Mouse (Mus musculus): ENCODE measurements around the gene Chst15. TPM values are rescaled to one million over a fixed set of nuclear protein-coding genes. Genes with fewer than 3 reads are reported as not detected.

Gene Chst15
- polyA plus RNA-seq, 1 experiment from 2014 or later, result 9.5 TPM

GRCm38 (mm10) chr7:132349075-132349572 lies 32.1 kb upstream of the Chst15 start:
- Histone ChIP-seq H3K27ac (no peak overlapping the region), H3K4me3 (no peak overlapping the region), H3K4me1 (peaks cover 4% of the 10 kb centered on the region; the same call in 1 of the 2 replicates), H3K36me3 (no peaks in the 10 kb centered on the region), H3K9me3 (replicated peaks) (no peaks in the 10 kb centered on the region), H3K9ac (no peak overlapping the region), H3K27me3 (replicated peaks) (no peaks in the 10 kb centered on the region), H3K4me2 (no peak overlapping the region)
- WGBS (ENCODE audit: insufficient replicate concordance), result 60% methylated on average over 6 of the region's 6 CpGs
- ATAC-seq, result no peak

GRCm38 (mm10) chr7:132347273-132348045 lies 30.4 kb upstream of the Chst15 start:
- Histone ChIP-seq H3K4me2 (no peak overlapping the region), H3K9me3 (replicated peaks) (no peaks in the 10 kb centered on the region), H3K27ac (no peak overlapping the region), H3K36me3 (no peaks in the 10 kb centered on the region), H3K27me3 (replicated peaks) (no peaks in the 10 kb centered on the region), H3K9ac (no peak overlapping the region), H3K4me1 (peaks cover 10% of the 10 kb centered on the region; the same call in 1 of the 2 replicates), H3K4me3 (no peak overlapping the region)
- ATAC-seq, result no peak
- WGBS (ENCODE audit: insufficient replicate concordance), result 40% methylated on average over 9 of the region's 9 CpGs

DNA sequence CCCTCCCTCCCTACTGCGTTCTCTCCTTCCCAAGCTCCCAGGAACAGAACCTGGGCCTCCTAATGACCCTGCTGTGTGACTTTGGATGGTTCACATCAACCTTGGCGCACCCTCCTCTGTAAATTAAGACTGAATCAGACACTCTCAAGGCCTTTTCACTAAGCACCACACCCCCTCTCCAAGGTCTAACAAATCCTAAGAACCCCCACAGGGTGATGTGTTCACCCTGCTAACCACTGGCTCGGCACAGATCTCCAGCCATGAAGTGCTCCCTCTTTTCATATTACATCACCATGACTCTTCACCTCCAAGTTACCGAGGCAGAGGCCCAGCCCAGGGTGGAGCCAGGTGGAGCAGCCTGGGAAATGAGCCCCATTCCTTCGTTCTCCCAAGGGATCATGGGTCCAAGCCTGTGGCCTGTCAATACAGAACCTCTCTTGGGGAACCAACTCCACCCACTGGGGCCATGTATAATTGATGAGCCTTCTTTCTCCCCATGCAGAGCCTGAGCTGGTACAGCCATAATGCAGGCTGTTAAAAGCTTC lies 28.6 kb upstream of the Chst15 start:
- no peak overlapping the region for H3K9ac ChIP-seq
- H3K36me3 ChIP-seq, result no peaks in the 10 kb centered on the region
- no peaks in the 10 kb centered on the region for H3K9me3 ChIP-seq (replicated peaks)
- H3K4me3 ChIP-seq, result no peak overlapping the region
- no peaks in the 10 kb centered on the region for H3K27me3 ChIP-seq (replicated peaks)
- 68% methylated on average over 5 of the region's 5 CpGs for WGBS (ENCODE audit: insufficient replicate concordance)
- no peak for ATAC-seq
- H3K4me2 ChIP-seq, result no peak overlapping the region
- peaks cover 10% of the 10 kb centered on the region; the same call in 1 of the 2 replicates for H3K4me1 ChIP-seq
- no peak overlapping the region for H3K27ac ChIP-seq

GRCm38 (mm10) chr7:132344606-132345005 lies 27.6 kb upstream of the Chst15 start:
- Histone ChIP-seq H3K9ac (no peak overlapping the region), H3K36me3 (no peaks in the 10 kb centered on the region), H3K4me1 (peaks cover 10% of the 10 kb centered on the region; the same call in 1 of the 2 replicates), H3K27me3 (replicated peaks) (no peaks in the 10 kb centered on the region), H3K27ac (no peak overlapping the region), H3K4me2 (no peak overlapping the region), H3K4me3 (no peak overlapping the region), H3K9me3 (replicated peaks) (no peaks in the 10 kb centered on the region)
- WGBS (ENCODE audit: insufficient replicate concordance), result 48% methylated on average over 4 of the region's 4 CpGs
- ATAC-seq, result no peak

DNA sequence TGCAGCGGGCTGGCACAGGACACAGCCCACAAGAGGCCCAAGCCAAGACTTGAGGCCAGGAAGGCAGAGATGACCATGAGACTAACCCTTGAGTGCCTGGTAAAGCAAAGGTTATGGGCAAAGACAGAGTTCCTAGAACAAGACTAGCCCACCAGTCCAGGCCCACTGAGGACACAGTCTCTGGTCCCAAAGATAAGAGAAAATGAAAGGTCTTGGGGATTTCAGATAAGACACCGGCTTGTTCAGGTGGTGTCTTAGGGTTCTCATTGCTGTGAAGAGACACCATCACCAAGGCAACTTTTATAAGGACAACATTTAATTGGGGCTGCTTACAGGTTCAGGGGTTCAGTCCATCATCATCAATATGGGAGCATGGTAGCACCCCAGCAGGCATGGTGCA lies 26.9 kb upstream of the Chst15 start:
- Histone ChIP-seq H3K4me2 (no peak overlapping the region), H3K9me3 (replicated peaks) (no peaks in the 10 kb centered on the region), H3K27me3 (replicated peaks) (no peaks in the 10 kb centered on the region), H3K4me1 (peaks cover 15% of the 10 kb centered on the region; the same call in 1 of the 2 replicates), H3K27ac (no peak overlapping the region), H3K4me3 (no peak overlapping the region), H3K9ac (no peak overlapping the region), H3K36me3 (no peaks in the 10 kb centered on the region)
- WGBS (ENCODE audit: insufficient replicate concordance), result 56% methylated on average over 2 of the region's 2 CpGs
- ATAC-seq, result 0 out of 2 replicates have a peak, but pooled peaks have one; percentile 30

- peaks cover 3% of the 10 kb centered on the region; the same call in 1 of the 2 replicates for H3K27me3 ChIP-seq (replicated peaks)
These were observed 26.1 kb upstream of the Chst15 start for GRCm38 (mm10) chr7:132343146-132343545.

GRCm38 (mm10) chr7:132339041-132339839 lies 22.2 kb upstream of the Chst15 start:
- ATAC-seq, result no peak
- no peak overlapping the region for H3K4me2 ChIP-seq
- 0 out of 2 replicates have a peak overlapping the region, but pooled peaks have one; percentile 4 for H3K27ac ChIP-seq
- H3K9ac ChIP-seq, result no peak overlapping the region
- no peaks in the 10 kb centered on the region for H3K9me3 ChIP-seq (replicated peaks)
- H3K27me3 ChIP-seq (replicated peaks), result peaks cover 11% of the 10 kb centered on the region; the same call in 1 of the 2 replicates
- no peak overlapping the region for H3K4me3 ChIP-seq
- H3K4me1 ChIP-seq, result peaks cover 26% of the 10 kb centered on the region
- 47% methylated on average over 14 of the region's 14 CpGs for WGBS (ENCODE audit: insufficient replicate concordance)
- no peaks in the 10 kb centered on the region for H3K36me3 ChIP-seq

More at GRCm38 (mm10) chr7:132343146-132343545, 26.1 kb upstream of the Chst15 start:
- no peaks in the 10 kb centered on the region for H3K36me3 ChIP-seq
- 77% methylated on average over 2 of the region's 2 CpGs for WGBS (ENCODE audit: insufficient replicate concordance)
- no peak for ATAC-seq
- no peak overlapping the region for H3K9ac ChIP-seq
- H3K4me1 ChIP-seq, result peaks cover 15% of the 10 kb centered on the region; the same call in 1 of the 2 replicates
- H3K4me3 ChIP-seq, result no peak overlapping the region
- H3K27ac ChIP-seq, result no peak overlapping the region
- H3K9me3 ChIP-seq (replicated peaks), result no peaks in the 10 kb centered on the region
- H3K4me2 ChIP-seq, result no peak overlapping the region

- no peak for ATAC-seq
- no peak overlapping the region for H3K4me3 ChIP-seq
- no peak overlapping the region for H3K9ac ChIP-seq
- no peaks in the 10 kb centered on the region for H3K36me3 ChIP-seq
- H3K27me3 ChIP-seq (replicated peaks), result peaks cover 11% of the 10 kb centered on the region; the same call in 1 of the 2 replicates
- H3K9me3 ChIP-seq (replicated peaks), result no peaks in the 10 kb centered on the region
- H3K27ac ChIP-seq, result no peak overlapping the region
- WGBS (ENCODE audit: insufficient replicate concordance), result 54% methylated on average over 6 of the region's 6 CpGs
- H3K4me2 ChIP-seq, result no peak overlapping the region
- peaks cover 18% of the 10 kb centered on the region for H3K4me1 ChIP-seq
These were observed 21.3 kb upstream of the Chst15 start for GRCm38 (mm10) chr7:132338350-132338749.

GRCm38 (mm10) chr7:132337268-132337917 lies 20.4 kb upstream of the Chst15 start:
- Histone ChIP-seq H3K27me3 (replicated peaks) (peaks cover 11% of the 10 kb centered on the region; the same call in 1 of the 2 replicates), H3K4me2 (no peak overlapping the region), H3K36me3 (no peaks in the 10 kb centered on the region), H3K27ac (no peak overlapping the region), H3K4me1 (peaks cover 18% of the 10 kb centered on the region), H3K4me3 (no peak overlapping the region), H3K9me3 (replicated peaks) (no peaks in the 10 kb centered on the region), H3K9ac (no peak overlapping the region)
- WGBS (ENCODE audit: insufficient replicate concordance), result 77% methylated on average over 11 of the region's 11 CpGs
- no peak for ATAC-seq

- no peak overlapping the region for H3K4me3 ChIP-seq
- peaks cover 11% of the 10 kb centered on the region; the same call in 1 of the 2 replicates for H3K27me3 ChIP-seq (replicated peaks)
- H3K9ac ChIP-seq, result no peak overlapping the region
- no peak overlapping the region for H3K27ac ChIP-seq
- no peak overlapping the region for H3K4me2 ChIP-seq
- ATAC-seq, result no peak
- H3K36me3 ChIP-seq, result no peaks in the 10 kb centered on the region
- WGBS (ENCODE audit: insufficient replicate concordance), result 37% methylated on average over 3 of the region's 3 CpGs
- H3K9me3 ChIP-seq (replicated peaks), result no peaks in the 10 kb centered on the region
- peaks cover 18% of the 10 kb centered on the region for H3K4me1 ChIP-seq
These were observed 19.8 kb upstream of the Chst15 start for GRCm38 (mm10) chr7:132336781-132337180.

GRCm38 (mm10) chr7:132335367-132335766 lies 18.3 kb upstream of the Chst15 start:
- H3K9me3 ChIP-seq (replicated peaks), result no peaks in the 10 kb centered on the region
- peaks cover 11% of the 10 kb centered on the region; the same call in 1 of the 2 replicates for H3K27me3 ChIP-seq (replicated peaks)
- no peaks in the 10 kb centered on the region for H3K36me3 ChIP-seq
- WGBS (ENCODE audit: insufficient replicate concordance), result 38% methylated on average over 4 of the region's 4 CpGs
- no peak overlapping the region for H3K27ac ChIP-seq
- peaks cover 18% of the 10 kb centered on the region for H3K4me1 ChIP-seq
- H3K4me2 ChIP-seq, result no peak overlapping the region
- H3K9ac ChIP-seq, result no peak overlapping the region
- H3K4me3 ChIP-seq, result no peak overlapping the region
- ATAC-seq, result no peak
